Mouse (Mus musculus): ENCODE results near the gene Slc10a7. TPM values are rescaled to one million over a fixed set of nuclear protein-coding genes. Genes with fewer than 3 reads are reported as not detected.

Gene Slc10a7
- polyA plus RNA-seq, 1 experiment from 2014 or later, result 20.5 TPM

DNA sequence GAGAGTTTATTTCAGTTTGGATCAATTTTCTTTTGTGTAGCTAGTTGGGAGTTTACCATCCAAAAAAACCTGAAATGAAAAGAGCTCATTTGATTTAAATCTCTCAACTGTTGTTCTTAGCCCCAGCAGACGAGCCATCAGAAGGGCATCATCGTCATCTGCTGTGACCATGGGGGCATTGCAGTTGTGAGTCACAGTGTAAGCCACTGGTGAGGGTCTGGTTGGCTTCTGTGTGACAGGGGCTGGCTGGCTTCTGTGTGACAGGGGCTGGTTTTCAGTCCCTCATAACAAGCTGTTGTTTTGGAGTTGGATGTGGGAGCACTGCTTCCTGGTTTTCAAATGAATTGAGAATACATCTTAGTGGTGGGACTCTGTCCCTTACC lies 41.6 kb downstream of the Slc10a7 start:
- ATAC-seq (ENCODE audit: insufficient number of reproducible peaks, low FRiP score, low TSS enrichment, low read depth), result no peak
- WGBS, result 62% methylated on average over 2 of the region's 2 CpGs
- Histone ChIP-seq H3K36me3 (no peaks in the 10 kb centered on the region), H3K4me1 (0 out of 2 replicates have a peak, but pooled peaks cover 2% of the 10 kb centered on the region), H3K9me3 (no peaks in the 10 kb centered on the region), H3K9ac (no peak overlapping the region), H3K4me2 (no peak overlapping the region), H3K27ac (no peak overlapping the region), H3K4me3 (no peak overlapping the region), H3K27me3 (no peaks in the 10 kb centered on the region)

DNA sequence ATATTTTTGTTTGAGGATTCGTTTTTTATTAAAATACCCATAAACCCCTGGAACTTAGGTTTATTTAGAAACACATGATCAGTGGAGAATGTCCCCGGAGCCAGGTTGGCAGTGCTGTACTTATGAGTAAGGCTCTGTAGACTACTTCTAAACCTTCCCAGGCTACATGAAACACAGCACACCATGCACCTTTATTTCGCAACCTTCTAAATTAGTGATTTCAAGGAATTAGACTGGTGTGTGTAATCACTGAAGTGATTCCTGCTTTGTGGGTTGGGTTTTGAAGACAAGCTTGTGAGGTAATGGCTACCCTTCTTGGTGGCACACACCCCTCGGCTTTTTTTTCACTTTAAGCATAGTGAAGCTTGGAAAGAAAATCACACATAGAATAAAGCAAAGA lies 46.7 kb downstream of the Slc10a7 start:
- no peak for ATAC-seq (ENCODE audit: insufficient number of reproducible peaks, low FRiP score, low TSS enrichment, low read depth)
- H3K27me3 ChIP-seq, result no peaks in the 10 kb centered on the region
- H3K4me3 ChIP-seq, result no peak overlapping the region
- no peaks in the 10 kb centered on the region for H3K9me3 ChIP-seq
- H3K9ac ChIP-seq, result no peak overlapping the region
- no peaks in the 10 kb centered on the region for H3K36me3 ChIP-seq
- 74% methylated on average over 4 of the region's 4 CpGs for WGBS
- H3K4me2 ChIP-seq, result no peak overlapping the region
- H3K4me1 ChIP-seq, result 0 out of 2 replicates have a peak, but pooled peaks cover under 1% of the 10 kb centered on the region
- H3K27ac ChIP-seq, result no peak overlapping the region

DNA sequence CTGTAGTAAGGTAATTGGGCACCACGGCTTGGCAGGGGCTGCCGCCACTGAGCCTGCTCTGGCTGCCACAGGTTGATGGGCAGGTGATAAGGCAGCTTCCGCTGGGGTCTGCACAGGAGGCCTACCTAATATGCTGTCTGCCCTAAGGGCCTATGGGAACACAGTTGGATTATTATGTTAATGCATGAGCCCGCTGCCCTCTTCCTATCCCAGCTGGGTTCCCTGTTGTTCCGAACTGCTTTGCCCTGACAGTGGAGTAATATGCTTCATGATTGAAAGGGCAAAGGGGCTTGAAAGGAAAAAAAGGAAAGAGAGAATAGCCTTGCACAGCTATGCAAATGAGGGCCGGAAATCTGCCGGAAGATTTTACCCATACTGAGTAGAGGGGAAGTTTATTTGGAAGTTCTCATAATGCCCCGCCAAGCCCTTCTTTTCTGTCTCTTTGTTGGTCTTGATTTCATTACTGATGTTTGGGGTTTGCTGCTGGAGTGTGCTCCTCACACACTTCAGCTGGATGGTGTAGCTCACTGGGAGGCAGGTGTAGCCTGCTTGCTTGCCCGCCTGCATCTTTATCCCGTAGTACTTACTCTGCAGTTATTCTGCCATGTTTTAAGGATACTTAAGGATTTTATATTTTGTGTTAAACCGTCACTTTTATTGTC lies 47.8 kb downstream of the Slc10a7 start:
- no peak overlapping the region for H3K9ac ChIP-seq
- H3K36me3 ChIP-seq, result peaks cover 5% of the 10 kb centered on the region; the same call in 1 of the 2 replicates
- no peaks in the 10 kb centered on the region for H3K27me3 ChIP-seq
- 71% methylated on average over 11 of the region's 11 CpGs for WGBS
- H3K4me2 ChIP-seq, result no peak overlapping the region
- no peak overlapping the region for H3K27ac ChIP-seq
- H3K4me1 ChIP-seq, result no peaks in the 10 kb centered on the region
- no peak overlapping the region for H3K4me3 ChIP-seq
- H3K9me3 ChIP-seq, result 0 out of 2 replicates have a peak, but pooled peaks cover 3% of the 10 kb centered on the region
- ATAC-seq (ENCODE audit: insufficient number of reproducible peaks, low FRiP score, low TSS enrichment, low read depth), result no peak

DNA sequence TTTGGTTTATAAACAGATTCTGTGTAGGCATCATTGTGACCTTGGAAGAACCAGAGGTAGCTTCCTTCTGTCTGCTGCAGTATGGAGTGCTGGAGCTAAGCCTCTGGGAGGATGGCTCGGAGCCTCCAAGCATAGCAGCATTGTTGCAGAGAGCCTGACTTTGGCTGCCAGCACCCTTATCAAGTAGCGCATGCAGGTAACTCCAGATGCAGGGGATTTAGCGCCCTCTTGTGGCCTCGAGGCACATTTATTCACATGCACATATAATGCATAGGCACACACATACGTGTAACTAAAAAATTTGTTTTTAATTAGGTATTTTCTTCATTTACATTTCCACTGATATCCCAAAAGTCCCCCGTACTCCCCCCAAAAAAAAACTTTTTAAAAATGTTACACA lies 52.5 kb downstream of the Slc10a7 start:
- H3K4me3 ChIP-seq, result no peak overlapping the region
- WGBS, result 91% methylated on average over 6 of the region's 6 CpGs
- no peak overlapping the region for H3K9ac ChIP-seq
- H3K27me3 ChIP-seq, result no peaks in the 10 kb centered on the region
- no peak overlapping the region for H3K27ac ChIP-seq
- H3K9me3 ChIP-seq, result 0 out of 2 replicates have a peak, but pooled peaks cover 3% of the 10 kb centered on the region
- no peak overlapping the region for H3K4me2 ChIP-seq
- H3K4me1 ChIP-seq, result no peaks in the 10 kb centered on the region
- peaks cover 9% of the 10 kb centered on the region; the same call in 1 of the 2 replicates for H3K36me3 ChIP-seq
- ATAC-seq (ENCODE audit: insufficient number of reproducible peaks, low FRiP score, low TSS enrichment, low read depth), result no peak

- WGBS, result 73% methylated on average over 2 of the region's 2 CpGs
- Histone ChIP-seq H3K4me3 (no peak overlapping the region), H3K27ac (no peak overlapping the region), H3K9me3 (0 out of 2 replicates have a peak, but pooled peaks cover 3% of the 10 kb centered on the region), H3K4me2 (no peak overlapping the region), H3K9ac (no peak overlapping the region), H3K27me3 (no peaks in the 10 kb centered on the region), H3K36me3 (peaks cover 9% of the 10 kb centered on the region; the same call in 1 of the 2 replicates), H3K4me1 (no peaks in the 10 kb centered on the region)
- no peak for ATAC-seq (ENCODE audit: insufficient number of reproducible peaks, low FRiP score, low TSS enrichment, low read depth)
These were observed 54.4 kb downstream of the Slc10a7 start for GRCm38 (mm10) chr8:78563466-78564058.

DNA sequence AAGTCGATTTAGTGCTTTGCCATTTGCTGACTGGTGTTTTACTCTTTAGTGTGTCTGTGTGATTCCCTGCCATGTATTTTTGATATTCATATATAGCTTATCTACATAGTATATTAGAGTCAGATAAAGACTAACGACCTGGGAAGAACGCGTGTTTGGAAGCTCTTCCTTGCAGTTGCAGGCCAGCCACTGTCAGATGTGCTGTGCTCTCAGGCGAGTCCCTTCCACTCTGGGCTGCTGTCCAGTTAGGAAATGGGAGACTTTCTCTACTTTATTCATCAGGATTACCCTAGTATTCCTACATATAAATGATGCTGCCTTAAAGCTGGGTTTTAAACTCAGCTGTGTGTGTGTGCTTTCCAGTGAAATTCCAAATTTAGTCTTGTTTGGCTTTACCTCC lies 55.1 kb downstream of the Slc10a7 start:
- Histone ChIP-seq H3K9ac (no peak overlapping the region), H3K27ac (no peak overlapping the region), H3K4me1 (no peaks in the 10 kb centered on the region), H3K9me3 (0 out of 2 replicates have a peak, but pooled peaks cover 3% of the 10 kb centered on the region), H3K4me2 (no peak overlapping the region), H3K36me3 (peaks cover 9% of the 10 kb centered on the region; the same call in 1 of the 2 replicates), H3K27me3 (no peaks in the 10 kb centered on the region), H3K4me3 (no peak overlapping the region)
- 81% methylated on average over 5 of the region's 5 CpGs for WGBS
- no peak for ATAC-seq (ENCODE audit: insufficient number of reproducible peaks, low FRiP score, low TSS enrichment, low read depth)

DNA sequence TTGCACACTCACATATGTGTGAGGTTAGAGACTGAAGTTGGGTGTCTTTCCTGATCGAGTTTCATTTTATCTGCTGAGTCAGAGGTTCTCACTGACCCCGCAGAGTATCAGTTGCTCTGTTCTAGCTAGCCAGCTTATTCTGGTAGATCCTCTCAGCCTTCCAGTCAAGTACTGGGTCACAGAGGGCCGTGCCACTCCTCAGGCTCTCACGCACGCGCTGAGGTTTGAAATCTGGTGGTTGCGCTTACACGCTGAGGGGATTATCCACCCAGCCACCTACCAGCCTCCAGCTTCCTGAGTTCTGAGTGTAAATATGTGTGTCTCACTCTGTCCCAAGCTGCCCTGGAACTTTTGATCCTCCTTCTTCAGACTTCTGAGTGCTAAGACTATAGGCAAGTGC lies 59.0 kb downstream of the Slc10a7 start:
- no peak for ATAC-seq (ENCODE audit: insufficient number of reproducible peaks, low FRiP score, low TSS enrichment, low read depth)
- Histone ChIP-seq H3K27me3 (no peaks in the 10 kb centered on the region), H3K4me3 (no peak overlapping the region), H3K9me3 (no peaks in the 10 kb centered on the region), H3K4me2 (no peak overlapping the region), H3K9ac (no peak overlapping the region), H3K27ac (no peak overlapping the region), H3K4me1 (peaks cover 2% of the 10 kb centered on the region; the same call in 1 of the 2 replicates), H3K36me3 (peaks cover 4% of the 10 kb centered on the region; the same call in 1 of the 2 replicates)
- WGBS, result 76% methylated on average over 8 of the region's 8 CpGs

GRCm38 (mm10) chr8:78571528-78571927 lies 62.4 kb downstream of the Slc10a7 start:
- H3K4me3 ChIP-seq, result no peak overlapping the region
- WGBS, result 29% methylated on average over 9 of the region's 9 CpGs
- ATAC-seq (ENCODE audit: insufficient number of reproducible peaks, low FRiP score, low TSS enrichment, low read depth), result no peak

DNA sequence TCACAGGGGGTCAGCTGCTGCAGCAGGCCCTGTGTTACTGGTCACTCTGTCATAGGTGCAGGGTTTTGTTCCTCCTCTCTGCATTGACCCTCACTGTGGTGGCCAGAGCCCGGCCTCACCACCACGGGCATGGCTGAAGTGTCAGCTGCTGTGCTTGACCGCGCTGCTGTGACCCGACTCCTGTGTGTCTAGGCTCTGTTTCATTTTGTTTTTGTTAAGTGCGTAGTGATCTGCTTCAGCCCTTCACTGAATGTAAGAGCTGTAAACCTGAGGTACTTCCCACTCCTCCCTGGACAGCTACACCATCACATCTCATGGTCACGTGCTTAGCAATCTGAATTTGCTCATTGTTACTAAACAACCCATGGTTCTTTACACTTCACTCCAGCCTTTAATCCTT lies 65.1 kb downstream of the Slc10a7 start:
- ATAC-seq (ENCODE audit: insufficient number of reproducible peaks, low FRiP score, low TSS enrichment, low read depth), result no peak
- no peaks in the 10 kb centered on the region for H3K9me3 ChIP-seq
- H3K36me3 ChIP-seq, result no peaks in the 10 kb centered on the region
- H3K4me2 ChIP-seq, result no peak overlapping the region
- H3K27ac ChIP-seq, result no peak overlapping the region
- no peak overlapping the region for H3K9ac ChIP-seq
- WGBS, result 89% methylated on average over 7 of the region's 7 CpGs
- H3K27me3 ChIP-seq, result no peaks in the 10 kb centered on the region
- H3K4me1 ChIP-seq, result peaks cover 2% of the 10 kb centered on the region; the same call in 1 of the 2 replicates
- H3K4me3 ChIP-seq, result no peak overlapping the region

More at GRCm38 (mm10) chr8:78571528-78571927, 62.4 kb downstream of the Slc10a7 start:
- Histone ChIP-seq H3K4me1 (peaks cover 2% of the 10 kb centered on the region; the same call in 1 of the 2 replicates), H3K27me3 (no peaks in the 10 kb centered on the region), H3K27ac (no peak overlapping the region), H3K9ac (no peak overlapping the region), H3K9me3 (no peaks in the 10 kb centered on the region), H3K36me3 (no peaks in the 10 kb centered on the region), H3K4me2 (no peak overlapping the region)

- no peaks in the 10 kb centered on the region for H3K4me1 ChIP-seq
- no peak overlapping the region for H3K9ac ChIP-seq
- H3K27ac ChIP-seq, result no peak overlapping the region
- no peak for ATAC-seq (ENCODE audit: insufficient number of reproducible peaks, low FRiP score, low TSS enrichment, low read depth)
- no peak overlapping the region for H3K4me2 ChIP-seq
- 58% methylated on average over 10 of the region's 10 CpGs for WGBS
- H3K4me3 ChIP-seq, result no peak overlapping the region
- no peaks in the 10 kb centered on the region for H3K27me3 ChIP-seq
- no peaks in the 10 kb centered on the region for H3K36me3 ChIP-seq
- H3K9me3 ChIP-seq, result no peaks in the 10 kb centered on the region
These were observed 68.4 kb downstream of the Slc10a7 start for GRCm38 (mm10) chr8:78577569-78577968.

GRCm38 (mm10) chr8:78578036-78578435 lies 68.9 kb downstream of the Slc10a7 start:
- Histone ChIP-seq H3K27ac (no peak overlapping the region), H3K4me2 (no peak overlapping the region), H3K9me3 (no peaks in the 10 kb centered on the region), H3K4me1 (no peaks in the 10 kb centered on the region), H3K27me3 (no peaks in the 10 kb centered on the region), H3K36me3 (no peaks in the 10 kb centered on the region), H3K4me3 (no peak overlapping the region), H3K9ac (no peak overlapping the region)
- WGBS, result 83% methylated on average over 3 of the region's 3 CpGs
- no peak for ATAC-seq (ENCODE audit: insufficient number of reproducible peaks, low FRiP score, low TSS enrichment, low read depth)

- no peak overlapping the region for H3K4me3 ChIP-seq
- no peaks in the 10 kb centered on the region for H3K27me3 ChIP-seq
- no peaks in the 10 kb centered on the region for H3K36me3 ChIP-seq
- H3K9ac ChIP-seq, result no peak overlapping the region
- ATAC-seq (ENCODE audit: insufficient number of reproducible peaks, low FRiP score, low TSS enrichment, low read depth), result no peak
- H3K27ac ChIP-seq, result no peak overlapping the region
- 65% methylated on average over 5 of the region's 5 CpGs for WGBS
- no peaks in the 10 kb centered on the region for H3K9me3 ChIP-seq
- H3K4me1 ChIP-seq, result peaks cover 9% of the 10 kb centered on the region; the same call in 1 of the 2 replicates
- H3K4me2 ChIP-seq, result no peak overlapping the region
These were observed 75.0 kb downstream of the Slc10a7 start for GRCm38 (mm10) chr8:78584011-78584776.

Data from limb, embryonic 15.5 days (tissue).